Comparison of ENCODE assay signal across 34 mouse cellular contexts in the genomic region with DNA sequence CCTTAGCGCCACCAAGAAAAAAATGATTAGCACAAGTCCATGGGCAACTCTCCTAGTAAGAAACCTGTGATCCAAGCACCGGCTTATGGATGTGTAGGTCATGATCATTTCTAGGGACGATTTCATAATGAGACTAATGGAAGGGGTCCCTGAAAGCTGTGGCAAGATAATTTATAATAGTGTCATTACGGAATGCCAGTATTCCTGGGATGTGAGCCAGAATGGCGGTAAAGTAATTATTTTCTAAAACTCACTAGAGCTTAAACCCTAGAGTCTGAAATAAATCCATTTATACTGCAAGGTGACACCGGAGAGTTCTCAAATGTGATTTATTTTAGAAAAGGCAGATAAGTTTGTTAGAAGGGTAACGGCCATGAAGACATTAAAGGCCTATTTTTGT. TPM values are rescaled to one million over a fixed set of nuclear protein-coding genes. Genes with fewer than 3 reads are reported as not detected.
A peak's percentile ranks its signal among the peaks of the same experiment; 100 is the strongest.
DNase-seq lines count a peak whose midpoint lies in the region; ATAC-seq and TF ChIP-seq lines count a peak whose summit lies in the region.
"Had no signal": no experiment of that assay in that cellular context is flagged by ENCODE, and none has a peak within 500 bp of the region (broad histone marks: within the 10 kb centered on the region; RNA-seq: fewer than 3 reads in every experiment).

No protein-coding gene starts in this region.

- no peak overlapping the region for H3K27ac ChIP-seq in forebrain, embryonic 14.5 days (ENCODE audit: low read depth, low read length)
- H3K27ac ChIP-seq in forebrain, embryonic 16.5 days (ENCODE audit: low read length), result no peak overlapping the region
- peak overlapping the region; percentile 60; the same call in 1 of the 2 replicates for H3K27ac ChIP-seq in kidney, embryonic 15.5 days
- no peak overlapping the region for H3K27ac ChIP-seq in midbrain, postnatal 0 days (ENCODE audit: low read depth, low read length)
- no peak overlapping the region for H3K27ac ChIP-seq in midbrain, embryonic 15.5 days
- H3K27ac ChIP-seq: forebrain, embryonic 10.5 days; heart, embryonic 13.5 days; liver, embryonic 15.5 days; lung, embryonic 15.5 days; midbrain, embryonic 13.5 days had no signal

- H3K4me2 ChIP-seq in forebrain, embryonic 14.5 days (ENCODE audit: low read length), result no peak overlapping the region
- H3K4me2 ChIP-seq in forebrain, embryonic 16.5 days (ENCODE audit: low read length), result no peak overlapping the region
- no peak overlapping the region for H3K4me2 ChIP-seq in kidney, embryonic 15.5 days
- no peak overlapping the region for H3K4me2 ChIP-seq in midbrain, postnatal 0 days (ENCODE audit: low read depth, low read length, poor library complexity, severe bottlenecking)
- H3K4me2 ChIP-seq in midbrain, embryonic 15.5 days, result no peak overlapping the region
- H3K4me2 ChIP-seq: heart, embryonic 13.5 days; liver, embryonic 15.5 days; lung, embryonic 15.5 days; midbrain, embryonic 13.5 days had no signal

- no peak for ATAC-seq in forebrain, embryonic 14.5 days
- ATAC-seq in forebrain, embryonic 16.5 days, result no peak
- no peak; the same call in 1 of the 2 replicates for ATAC-seq in kidney, embryonic 15.5 days (replicated peaks; ENCODE audit: low FRiP score)
- no peak for ATAC-seq in midbrain, postnatal 0 days (ENCODE audit: low FRiP score)
- ATAC-seq in midbrain, embryonic 15.5 days (replicated peaks), result no peak
- ATAC-seq: forebrain, postnatal 0 days; intestine, postnatal 0 days; midbrain, embryonic 13.5 days had no signal

- TF ChIP-seq POLR2A in brain, embryonic 14.5 days (IDR thresholded peaks at IDR 0.05; ENCODE audit: borderline replicate concordance, extremely low read depth, insufficient read depth, insufficient read length, poor library complexity, severe bottlenecking), result no peak

- H3K9ac ChIP-seq in forebrain, embryonic 14.5 days (ENCODE audit: low read length), result no peak overlapping the region
- no peak overlapping the region for H3K9ac ChIP-seq in forebrain, embryonic 16.5 days (replicated peaks; ENCODE audit: low read depth, low read length)
- H3K9ac ChIP-seq in kidney, embryonic 15.5 days, result no peak overlapping the region
- no peak overlapping the region for H3K9ac ChIP-seq in midbrain, postnatal 0 days (replicated peaks; ENCODE audit: low read length, poor library complexity, severe bottlenecking)
- H3K9ac ChIP-seq in midbrain, embryonic 15.5 days, result no peak overlapping the region
- H3K9ac ChIP-seq: forebrain, postnatal 0 days; heart, embryonic 13.5 days; liver, embryonic 15.5 days; lung, embryonic 15.5 days; midbrain, embryonic 13.5 days had no signal

- no peaks in the 10 kb centered on the region for H3K27me3 ChIP-seq in forebrain, embryonic 14.5 days (replicated peaks; ENCODE audit: control insufficient read depth, insufficient read depth, low read length)
- no peaks in the 10 kb centered on the region for H3K27me3 ChIP-seq in forebrain, embryonic 16.5 days (replicated peaks; ENCODE audit: control insufficient read depth, insufficient read depth, low read length)
- no peaks in the 10 kb centered on the region for H3K27me3 ChIP-seq in kidney, embryonic 15.5 days
- no peaks in the 10 kb centered on the region for H3K27me3 ChIP-seq in midbrain, postnatal 0 days (ENCODE audit: insufficient read depth, low read length)
- H3K27me3 ChIP-seq in midbrain, embryonic 15.5 days (replicated peaks), result no peaks in the 10 kb centered on the region
- H3K27me3 ChIP-seq: heart, embryonic 13.5 days; liver, embryonic 15.5 days; lung, embryonic 15.5 days; midbrain, embryonic 13.5 days had no signal

- TF ChIP-seq CTCF in midbrain, postnatal 0 days (IDR thresholded peaks at IDR 0.05), result no peak
- TF ChIP-seq CTCF in brain, embryonic 14.5 days (IDR thresholded peaks at IDR 0.05; ENCODE audit: borderline replicate concordance, extremely low read depth, insufficient read depth, insufficient read length), result no peak

- DNase-seq in forebrain, embryonic 14.5 days (ENCODE audit: low spot score), result peak; percentile 42
- DNase-seq in kidney, postnatal 4 days, result no peak
- peak; percentile 39 for DNase-seq in midbrain, postnatal 0 days (ENCODE audit: low spot score)
- DNase-seq in brain, embryonic 14.5 days (ENCODE audit: low read depth), result peak; percentile 58
- DNase-seq in left cerebral cortex, adult 9 months (ENCODE audit: low spot score in 2 of 2), result no peak
- DNase-seq: adrenal gland, postnatal 25 days; cerebellum, adult 8-10 months; cerebellum, postnatal 25 days; forebrain, postnatal 0 days; gastrocnemius, postnatal 10 days; heart, postnatal 10 days; layer of hippocampus, postnatal 36 days; lung, postnatal 36 days; thymus, adult 2 months; thymus, postnatal 36 days had no signal

- no peak overlapping the region for H3K4me3 ChIP-seq in forebrain, embryonic 14.5 days (ENCODE audit: low read depth, low read length)
- H3K4me3 ChIP-seq in forebrain, embryonic 16.5 days (replicated peaks; ENCODE audit: low read length), result no peak overlapping the region
- no peak overlapping the region for H3K4me3 ChIP-seq in kidney, embryonic 15.5 days (replicated peaks)
- no peak overlapping the region for H3K4me3 ChIP-seq in midbrain, postnatal 0 days (ENCODE audit: low read depth, low read length)
- no peak overlapping the region for H3K4me3 ChIP-seq in midbrain, embryonic 15.5 days
- H3K4me3 ChIP-seq: forebrain, embryonic 10.5 days; heart, embryonic 13.5 days; liver, embryonic 15.5 days; lung, embryonic 15.5 days; midbrain, embryonic 13.5 days had no signal

- no peaks in the 10 kb centered on the region for H3K9me3 ChIP-seq in forebrain, embryonic 14.5 days (replicated peaks; ENCODE audit: control insufficient read depth, low read length)
- H3K9me3 ChIP-seq in forebrain, embryonic 16.5 days (ENCODE audit: control insufficient read depth, low read length), result no peaks in the 10 kb centered on the region
- no peaks in the 10 kb centered on the region for H3K9me3 ChIP-seq in kidney, embryonic 15.5 days (replicated peaks)
- no peaks in the 10 kb centered on the region for H3K9me3 ChIP-seq in midbrain, postnatal 0 days (ENCODE audit: low read length)
- H3K9me3 ChIP-seq in midbrain, embryonic 15.5 days, result no peaks in the 10 kb centered on the region
- H3K9me3 ChIP-seq: forebrain, embryonic 10.5 days; G1E; heart, embryonic 13.5 days; liver, embryonic 15.5 days; lung, embryonic 15.5 days; midbrain, embryonic 13.5 days had no signal

- no peaks in the 10 kb centered on the region for H3K4me1 ChIP-seq in forebrain, embryonic 14.5 days (ENCODE audit: control insufficient read depth, insufficient read depth, low read length)
- H3K4me1 ChIP-seq in forebrain, embryonic 16.5 days (replicated peaks; ENCODE audit: control insufficient read depth, insufficient read depth, low read length), result no peaks in the 10 kb centered on the region
- H3K4me1 ChIP-seq in kidney, embryonic 15.5 days, result peaks cover 22% of the 10 kb centered on the region
- H3K4me1 ChIP-seq in midbrain, postnatal 0 days (ENCODE audit: insufficient read depth, low read length), result no peaks in the 10 kb centered on the region
- no peaks in the 10 kb centered on the region for H3K4me1 ChIP-seq in midbrain, embryonic 15.5 days
- H3K4me1 ChIP-seq: heart, embryonic 13.5 days; liver, embryonic 15.5 days; lung, embryonic 15.5 days; midbrain, embryonic 13.5 days had no signal

- no peaks in the 10 kb centered on the region for H3K36me3 ChIP-seq in forebrain, embryonic 14.5 days (ENCODE audit: control insufficient read depth, insufficient read depth, low read length)
- H3K36me3 ChIP-seq in forebrain, embryonic 16.5 days (ENCODE audit: control insufficient read depth, insufficient read depth), result no peaks in the 10 kb centered on the region
- H3K36me3 ChIP-seq in kidney, embryonic 15.5 days, result no peaks in the 10 kb centered on the region
- no peaks in the 10 kb centered on the region for H3K36me3 ChIP-seq in midbrain, postnatal 0 days (ENCODE audit: insufficient read depth, low read length)
- H3K36me3 ChIP-seq in midbrain, embryonic 15.5 days (replicated peaks), result no peaks in the 10 kb centered on the region
- H3K36me3 ChIP-seq: forebrain, embryonic 10.5 days; G1E; heart, embryonic 13.5 days; liver, embryonic 15.5 days; lung, embryonic 15.5 days; midbrain, embryonic 13.5 days had no signal

- WGBS in forebrain, embryonic 14.5 days, result 57% methylated on average over 7 of the region's 7 CpGs
- WGBS in forebrain, embryonic 16.5 days, result 49% methylated on average over 7 of the region's 7 CpGs
- 24% methylated on average over 7 of the region's 7 CpGs for WGBS in kidney, embryonic 15.5 days
- 74% methylated on average over 7 of the region's 7 CpGs for WGBS in midbrain, postnatal 0 days
- 73% methylated on average over 7 of the region's 7 CpGs for WGBS in midbrain, embryonic 15.5 days

RNA-seq across cellular contexts. Expression of gene G6pc2, which starts 4.4 kb away (rescaled TPM):
- 0.17 TPM in 1 of 2 replicates, not detected in the other for polyA plus RNA-seq in forebrain, embryonic 14.5 days (2014; fragmentation: Nextera tagmentation; extraction: Ambion mirVana)
- not detected in 2 replicates for polyA plus RNA-seq in forebrain, embryonic 16.5 days (2015; fragmentation: Nextera tagmentation; extraction: Ambion mirVana)
- polyA plus RNA-seq in kidney, embryonic 15.5 days (2015; fragmentation: Nextera tagmentation; extraction: Ambion mirVana), result 2.9 and 4.6 TPM in 2 replicates
- 0.24 TPM in 1 of 2 replicates, not detected in the other for total RNA-seq in midbrain, postnatal 0 days (2014; rRNA removed)
- 0.17 TPM in 1 of 2 replicates, not detected in the other for polyA plus RNA-seq in midbrain, postnatal 0 days (2015; fragmentation: Nextera tagmentation; extraction: Ambion mirVana)
- polyA plus RNA-seq in midbrain, embryonic 15.5 days (2015; fragmentation: Nextera tagmentation; extraction: Ambion mirVana), result 0.22 TPM in 1 of 2 replicates, not detected in the other
- polyA plus RNA-seq in brain, embryonic 14.5 days (2012; rRNA removed), result 0.08 and 0.18 TPM in 2 replicates
- total RNA-seq: adrenal gland, adult 18-20 months; adrenal gland, postnatal 25 days; forebrain, postnatal 0 days; G1E; gastrocnemius, postnatal 10 days; heart, adult 8-10 months; heart, postnatal 10 days; hematopoietic stem cell, adult 5-6 weeks; layer of hippocampus, postnatal 36 days; left cerebral cortex, postnatal 10 days; liver, adult 2 months; megakaryocyte, adult 5-6 weeks had no signal
- polyA plus RNA-seq: forebrain, embryonic 10.5 days; forebrain, postnatal 0 days; G1E; gonadal fat pad, adult 2 months; heart, embryonic 13.5 days; intestine, postnatal 0 days; large intestine, adult 2 months; liver, adult 2 months; liver, embryonic 15.5 days; lung, embryonic 15.5 days; midbrain, embryonic 13.5 days; neural tube, embryonic 11.5 days; thymus, adult 2 months had no signal

RNA-seq across cellular contexts. Expression of gene Spc25, which starts 9.2 kb away (rescaled TPM):
- polyA plus RNA-seq in forebrain, embryonic 14.5 days (2014; fragmentation: Nextera tagmentation; extraction: Ambion mirVana), result 118 and 148 TPM in 2 replicates
- polyA plus RNA-seq in forebrain, embryonic 16.5 days (2015; fragmentation: Nextera tagmentation; extraction: Ambion mirVana), result 78.5 and 97.4 TPM in 2 replicates
- polyA plus RNA-seq in kidney, embryonic 15.5 days (2015; fragmentation: Nextera tagmentation; extraction: Ambion mirVana), result 240 TPM in 2 replicates
- 5.1 and 8.7 TPM in 2 replicates for total RNA-seq in midbrain, postnatal 0 days (2014; rRNA removed)
- polyA plus RNA-seq in midbrain, postnatal 0 days (2015; fragmentation: Nextera tagmentation; extraction: Ambion mirVana), result 11.2 and 12.9 TPM in 2 replicates
- 24.5 and 30.9 TPM in 2 replicates for polyA plus RNA-seq in midbrain, embryonic 15.5 days (2015; fragmentation: Nextera tagmentation; extraction: Ambion mirVana)
- 22.3 and 37.1 TPM in 2 replicates for polyA plus RNA-seq in brain, embryonic 14.5 days (2012; rRNA removed)

Comparison
In these comparisons a context has a peak if more than half of its experiments do, and no peak if none do; other contexts are left out.
1. DNase-seq: peak in forebrain, embryonic 14.5 days (single experiment), midbrain, postnatal 0 days (single experiment) and brain, embryonic 14.5 days (single experiment); none in kidney, postnatal 4 days (0 of 2) and left cerebral cortex, adult 9 months (0 of 2).